Mouse (Mus musculus): ENCODE results near the gene Zswim8.

Gene Zswim8

GRCm38 (mm10) chr14:20681742-20682141, 25.6 kb upstream of the Zswim8 start:
- peaks cover 100% of the 10 kb centered on the region for H3K36me3 ChIP-seq (ENCODE audit: insufficient read depth, low read length)
- TF ChIP-seq POU5F1 (IDR thresholded peaks at IDR 0.05; ENCODE audit: borderline replicate concordance, low read length) (no peak), NANOG (IDR thresholded peaks at IDR 0.05; ENCODE audit: borderline replicate concordance, low read length) (no peak), CTCF (conservative IDR thresholded peaks at IDR 0.05; ENCODE audit: low read length) (no peak)
- no peak overlapping the region for H3K4me3 ChIP-seq (replicated peaks; ENCODE audit: low read length)
- no peaks in the 10 kb centered on the region for H3K27me3 ChIP-seq (ENCODE audit: insufficient read depth, low read length)
- peaks cover 17% of the 10 kb centered on the region for H3K4me1 ChIP-seq (replicated peaks; ENCODE audit: low read depth, low read length)
- H3K9me3 ChIP-seq (ENCODE audit: low read length): 0 out of 2 replicates have a peak, but pooled peaks cover 2% of the 10 kb centered on the region

GRCm38 (mm10) chr14:20682498-20682897, 24.9 kb upstream of the Zswim8 start:
- H3K4me1 ChIP-seq (replicated peaks; ENCODE audit: low read depth, low read length): peaks cover 17% of the 10 kb centered on the region
- no peaks in the 10 kb centered on the region for H3K27me3 ChIP-seq (ENCODE audit: insufficient read depth, low read length)
- no peaks in the 10 kb centered on the region for H3K9me3 ChIP-seq (ENCODE audit: low read length)
- H3K4me3 ChIP-seq (replicated peaks; ENCODE audit: low read length): no peak overlapping the region
- H3K36me3 ChIP-seq (ENCODE audit: insufficient read depth, low read length): peaks cover 100% of the 10 kb centered on the region
- TF ChIP-seq POU5F1 (IDR thresholded peaks at IDR 0.05; ENCODE audit: borderline replicate concordance, low read length): no peak
- TF ChIP-seq CTCF (conservative IDR thresholded peaks at IDR 0.05; ENCODE audit: low read length): no peak
- no peak for TF ChIP-seq NANOG (IDR thresholded peaks at IDR 0.05; ENCODE audit: borderline replicate concordance, low read length)

DNA sequence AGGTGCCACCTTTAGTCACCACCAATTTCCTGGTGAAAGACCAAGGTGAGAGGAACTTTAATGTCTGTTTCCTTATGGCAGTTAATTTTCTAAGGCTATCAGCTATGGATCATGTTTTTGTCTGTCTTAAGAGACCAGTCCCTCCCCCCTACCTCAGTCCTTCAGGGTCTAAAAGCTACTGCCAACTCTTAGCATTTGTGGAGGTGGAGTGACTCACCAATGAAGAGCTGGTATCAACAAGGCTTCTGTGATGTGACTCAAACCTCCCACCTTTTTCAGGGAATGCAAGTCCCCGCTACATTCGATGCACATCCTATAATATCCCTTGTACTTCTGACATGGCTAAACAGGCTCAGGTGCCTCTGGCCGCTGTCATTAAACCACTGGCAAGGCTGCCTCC, 20.8 kb upstream of the Zswim8 start:
- TF ChIP-seq POU5F1 (IDR thresholded peaks at IDR 0.05; ENCODE audit: borderline replicate concordance, low read length) (no peak), NANOG (IDR thresholded peaks at IDR 0.05; ENCODE audit: borderline replicate concordance, low read length) (no peak), CTCF (conservative IDR thresholded peaks at IDR 0.05; ENCODE audit: low read length) (no peak)
- no peaks in the 10 kb centered on the region for H3K9me3 ChIP-seq (ENCODE audit: low read length)

DNA sequence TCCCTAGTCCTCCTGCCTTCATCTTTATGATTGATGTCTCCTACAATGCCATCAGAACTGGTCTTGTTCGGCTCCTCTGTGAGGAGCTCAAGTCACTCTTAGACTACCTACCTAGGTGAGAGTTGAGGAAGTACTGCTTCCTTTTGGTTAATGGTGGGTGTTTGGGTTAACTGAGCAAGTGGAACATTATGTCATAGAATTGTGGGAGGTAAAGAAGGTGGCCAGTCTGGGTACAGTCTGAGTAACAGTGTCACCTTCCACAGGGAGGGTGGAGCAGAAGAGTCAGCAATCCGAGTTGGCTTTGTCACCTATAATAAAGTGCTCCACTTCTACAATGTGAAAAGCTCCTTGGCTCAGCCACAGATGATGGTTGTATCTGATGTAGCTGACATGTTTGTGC, 18.3 kb upstream of the Zswim8 start:
- no peak overlapping the region for H3K4me3 ChIP-seq (replicated peaks; ENCODE audit: low read length)
- H3K27me3 ChIP-seq (ENCODE audit: insufficient read depth, low read length): no peaks in the 10 kb centered on the region
- peaks cover 100% of the 10 kb centered on the region for H3K36me3 ChIP-seq (ENCODE audit: insufficient read depth, low read length)
- TF ChIP-seq NANOG (IDR thresholded peaks at IDR 0.05; ENCODE audit: borderline replicate concordance, low read length) (no peak), CTCF (conservative IDR thresholded peaks at IDR 0.05; ENCODE audit: low read length) (no peak), POU5F1 (IDR thresholded peaks at IDR 0.05; ENCODE audit: borderline replicate concordance, low read length) (no peak)
- H3K4me1 ChIP-seq (replicated peaks; ENCODE audit: low read depth, low read length): peaks cover 6% of the 10 kb centered on the region
- H3K9me3 ChIP-seq (ENCODE audit: low read length): no peaks in the 10 kb centered on the region

More for the DNA sequence above, 20.8 kb upstream of the Zswim8 start:
- Histone ChIP-seq H3K27me3 (ENCODE audit: insufficient read depth, low read length) (no peaks in the 10 kb centered on the region), H3K36me3 (ENCODE audit: insufficient read depth, low read length) (peaks cover 100% of the 10 kb centered on the region), H3K4me3 (replicated peaks; ENCODE audit: low read length) (no peak overlapping the region), H3K4me1 (replicated peaks; ENCODE audit: low read depth, low read length) (peaks cover 17% of the 10 kb centered on the region)

- Histone ChIP-seq H3K36me3 (ENCODE audit: insufficient read depth, low read length) (peaks cover 85% of the 10 kb centered on the region), H3K9me3 (ENCODE audit: low read length) (no peaks in the 10 kb centered on the region), H3K4me1 (replicated peaks; ENCODE audit: low read depth, low read length) (peaks cover 24% of the 10 kb centered on the region), H3K4me3 (replicated peaks; ENCODE audit: low read length) (no peak overlapping the region), H3K27me3 (ENCODE audit: insufficient read depth, low read length) (no peaks in the 10 kb centered on the region)
- no peak for TF ChIP-seq NANOG (IDR thresholded peaks at IDR 0.05; ENCODE audit: borderline replicate concordance, low read length)
- TF ChIP-seq POU5F1 (IDR thresholded peaks at IDR 0.05; ENCODE audit: borderline replicate concordance, low read length): no peak
- no peak for TF ChIP-seq CTCF (conservative IDR thresholded peaks at IDR 0.05; ENCODE audit: low read length)
Measured at GRCm38 (mm10) chr14:20691772-20692171, 15.6 kb upstream of the Zswim8 start.

GRCm38 (mm10) chr14:20693589-20694101, 13.7 kb upstream of the Zswim8 start:
- Histone ChIP-seq H3K9me3 (ENCODE audit: low read length) (no peaks in the 10 kb centered on the region), H3K27me3 (ENCODE audit: insufficient read depth, low read length) (no peaks in the 10 kb centered on the region), H3K4me3 (replicated peaks; ENCODE audit: low read length) (no peak overlapping the region), H3K4me1 (replicated peaks; ENCODE audit: low read depth, low read length) (peaks cover 43% of the 10 kb centered on the region), H3K36me3 (ENCODE audit: insufficient read depth, low read length) (peaks cover 83% of the 10 kb centered on the region)
- TF ChIP-seq POU5F1 (IDR thresholded peaks at IDR 0.05; ENCODE audit: borderline replicate concordance, low read length): no peak
- TF ChIP-seq NANOG (IDR thresholded peaks at IDR 0.05; ENCODE audit: borderline replicate concordance, low read length): no peak
- TF ChIP-seq CTCF (conservative IDR thresholded peaks at IDR 0.05; ENCODE audit: low read length): no peak

GRCm38 (mm10) chr14:20694185-20694883, 13.0 kb upstream of the Zswim8 start:
- H3K4me1 ChIP-seq (replicated peaks; ENCODE audit: low read depth, low read length): peaks cover 45% of the 10 kb centered on the region
- no peaks in the 10 kb centered on the region for H3K27me3 ChIP-seq (ENCODE audit: insufficient read depth, low read length)
- peaks cover 83% of the 10 kb centered on the region for H3K36me3 ChIP-seq (ENCODE audit: insufficient read depth, low read length)
- TF ChIP-seq POU5F1 (IDR thresholded peaks at IDR 0.05; ENCODE audit: borderline replicate concordance, low read length) (no peak), CTCF (conservative IDR thresholded peaks at IDR 0.05; ENCODE audit: low read length) (no peak), NANOG (IDR thresholded peaks at IDR 0.05; ENCODE audit: borderline replicate concordance, low read length) (no peak)
- H3K9me3 ChIP-seq (ENCODE audit: low read length): no peaks in the 10 kb centered on the region
- H3K4me3 ChIP-seq (replicated peaks; ENCODE audit: low read length): peak overlapping the region; percentile 94

DNA sequence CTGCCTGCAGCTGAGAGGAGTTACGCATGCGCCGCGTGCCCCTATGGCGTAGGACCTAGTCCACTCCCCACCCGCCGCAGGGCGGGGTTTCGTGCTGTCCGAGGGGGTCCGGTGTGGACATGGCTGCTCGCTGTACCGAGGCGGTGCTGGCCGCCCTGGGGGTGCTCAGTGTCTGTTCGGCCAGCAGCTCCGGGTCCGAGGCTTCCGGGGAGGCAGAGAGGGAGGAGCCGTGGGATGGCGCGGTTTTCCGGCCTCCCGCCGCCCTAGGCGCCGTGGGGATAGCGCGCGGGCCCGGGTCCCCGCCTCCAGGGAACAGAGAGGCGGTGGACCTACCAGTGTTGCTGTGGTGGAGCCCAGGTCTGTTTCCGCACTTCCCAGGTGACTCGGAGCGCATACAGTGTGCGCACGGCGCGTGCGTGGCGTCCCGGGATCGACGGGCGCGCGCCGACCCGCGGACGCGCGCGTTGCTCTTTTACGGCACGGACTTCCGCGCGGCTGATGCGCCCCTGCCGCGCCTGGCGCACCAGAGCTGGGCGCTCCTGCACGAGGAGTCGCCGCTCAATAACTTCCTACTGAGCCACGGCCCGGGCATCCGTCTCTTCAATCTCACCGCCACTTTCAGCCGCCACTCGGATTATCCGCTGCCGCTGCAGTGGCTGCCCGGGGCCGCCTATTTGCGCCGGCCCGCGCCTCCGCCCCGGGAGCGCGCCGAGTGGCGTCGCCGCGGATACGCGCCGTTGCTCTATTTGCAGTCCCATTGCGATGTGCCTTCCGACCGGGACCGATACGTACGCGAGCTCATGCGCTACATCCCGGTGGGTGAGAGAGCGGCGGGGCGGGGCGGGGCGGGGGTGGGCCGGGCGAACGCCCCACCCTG, 12.2 kb upstream of the Zswim8 start, which contains the start of gene Fut11:
Gene Fut11 (plus strand): TSS at position 85 of the 877 bp plus-strand sequence.
- H3K4me3 ChIP-seq (replicated peaks; ENCODE audit: low read length): peak within 1 kb of the TSS; percentile 94
- H3K27me3 ChIP-seq (ENCODE audit: insufficient read depth, low read length): no peaks in the 10 kb centered on the region
- H3K36me3 ChIP-seq (ENCODE audit: insufficient read depth, low read length): peaks cover 83% of the 10 kb centered on the region
- no peaks in the 10 kb centered on the region for H3K9me3 ChIP-seq (ENCODE audit: low read length)
- TF ChIP-seq NANOG (IDR thresholded peaks at IDR 0.05; ENCODE audit: borderline replicate concordance, low read length) (no peak), CTCF (conservative IDR thresholded peaks at IDR 0.05; ENCODE audit: low read length) (no peak), POU5F1 (IDR thresholded peaks at IDR 0.05; ENCODE audit: borderline replicate concordance, low read length) (no peak)
- H3K4me1 ChIP-seq (replicated peaks; ENCODE audit: low read depth, low read length): peaks cover 47% of the 10 kb centered on the region

Measured in E14TG2a.4 (cell line).